Mouse (Mus musculus): ENCODE data around the gene Cdc123. TPM values are rescaled to one million over a fixed set of nuclear protein-coding genes. Genes with fewer than 3 reads are reported as not detected.

The Cdc123 gene
- polyA plus RNA-seq, 1 experiment from 2014 or later: 208 TPM

- Histone ChIP-seq H3K9ac (ENCODE audit: low read depth, low read length) (no peak overlapping the region), H3K27me3 (ENCODE audit: insufficient read depth, low read length) (no peaks in the 10 kb centered on the region), H3K4me3 (replicated peaks; ENCODE audit: low read depth, low read length) (no peak overlapping the region), H3K4me2 (ENCODE audit: low read length) (no peak overlapping the region), H3K27ac (no peak overlapping the region), H3K36me3 (ENCODE audit: insufficient read depth, low read length) (no peaks in the 10 kb centered on the region), H3K4me1 (replicated peaks; ENCODE audit: insufficient read depth, low read length) (no peaks in the 10 kb centered on the region), H3K9me3 (replicated peaks; ENCODE audit: low read length) (no peaks in the 10 kb centered on the region)
- DNase-seq (ENCODE audit: low spot score): no peak
- WGBS: 85% methylated on average over 2 of the region's 2 CpGs
- no peak for ATAC-seq (replicated peaks; ENCODE audit: low FRiP score, low read depth)
- TF ChIP-seq CTCF (IDR thresholded peaks at IDR 0.05; ENCODE audit: low read depth): no peak
Measured at GRCm38 (mm10) chr2:5772464-5772863, 72.5 kb downstream of the Cdc123 start.

- no peaks in the 10 kb centered on the region for H3K36me3 ChIP-seq (ENCODE audit: insufficient read depth, low read length)
- no peaks in the 10 kb centered on the region for H3K27me3 ChIP-seq (ENCODE audit: insufficient read depth, low read length)
- no peak overlapping the region for H3K4me2 ChIP-seq (ENCODE audit: low read length)
- 46% methylated on average over 8 of the region's 8 CpGs for WGBS
- H3K4me3 ChIP-seq (replicated peaks; ENCODE audit: low read depth, low read length): no peak overlapping the region
- no peak overlapping the region for H3K27ac ChIP-seq
- peak; percentile 90 for DNase-seq (ENCODE audit: low spot score)
- no peak for ATAC-seq (replicated peaks; ENCODE audit: low FRiP score, low read depth)
- no peaks in the 10 kb centered on the region for H3K4me1 ChIP-seq (replicated peaks; ENCODE audit: insufficient read depth, low read length)
- no peak overlapping the region for H3K9ac ChIP-seq (ENCODE audit: low read depth, low read length)
- TF ChIP-seq CTCF (IDR thresholded peaks at IDR 0.05; ENCODE audit: low read depth): peak; percentile 77
- H3K9me3 ChIP-seq (replicated peaks; ENCODE audit: low read length): no peaks in the 10 kb centered on the region
Measured at GRCm38 (mm10) chr2:5770708-5771241, 74.2 kb downstream of the Cdc123 start.

GRCm38 (mm10) chr2:5769630-5770029, 75.3 kb downstream of the Cdc123 start:
- TF ChIP-seq CTCF (IDR thresholded peaks at IDR 0.05; ENCODE audit: low read depth): no peak
- Histone ChIP-seq H3K27ac (no peak overlapping the region), H3K4me3 (replicated peaks; ENCODE audit: low read depth, low read length) (no peak overlapping the region), H3K9me3 (replicated peaks; ENCODE audit: low read length) (no peaks in the 10 kb centered on the region), H3K4me2 (ENCODE audit: low read length) (no peak overlapping the region), H3K36me3 (ENCODE audit: insufficient read depth, low read length) (no peaks in the 10 kb centered on the region), H3K27me3 (ENCODE audit: insufficient read depth, low read length) (no peaks in the 10 kb centered on the region), H3K4me1 (replicated peaks; ENCODE audit: insufficient read depth, low read length) (no peaks in the 10 kb centered on the region), H3K9ac (ENCODE audit: low read depth, low read length) (no peak overlapping the region)
- ATAC-seq (replicated peaks; ENCODE audit: low FRiP score, low read depth): no peak
- DNase-seq (ENCODE audit: low spot score): no peak

DNA sequence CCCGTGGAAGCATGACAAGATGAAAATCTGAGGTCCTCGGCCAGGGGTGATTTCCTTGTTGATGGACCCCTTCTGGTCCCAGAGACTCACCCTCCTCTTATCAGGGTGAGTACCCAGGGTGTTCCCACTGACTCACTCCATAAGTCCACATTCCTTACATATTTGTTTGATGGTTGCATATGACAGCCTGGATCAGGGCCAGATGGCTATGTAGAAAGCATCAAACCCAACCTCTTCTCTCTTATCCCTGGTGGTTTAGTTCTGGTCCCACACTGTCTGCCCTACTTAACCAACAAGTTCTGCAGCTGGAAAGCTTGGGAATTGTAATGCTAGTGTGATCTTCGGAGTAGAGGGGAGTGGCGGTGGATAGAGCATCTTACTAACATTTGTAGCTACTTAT, 76.0 kb downstream of the Cdc123 start:
- TF ChIP-seq CTCF (IDR thresholded peaks at IDR 0.05; ENCODE audit: low read depth): no peak
- no peak overlapping the region for H3K27ac ChIP-seq
- no peaks in the 10 kb centered on the region for H3K36me3 ChIP-seq (ENCODE audit: insufficient read depth, low read length)
- H3K4me1 ChIP-seq (replicated peaks; ENCODE audit: insufficient read depth, low read length): no peaks in the 10 kb centered on the region
- WGBS: 93% methylated on average over 4 of the region's 4 CpGs
- ATAC-seq (replicated peaks; ENCODE audit: low FRiP score, low read depth) (no peak), DNase-seq (ENCODE audit: low spot score) (no peak)
- H3K9ac ChIP-seq (ENCODE audit: low read depth, low read length): no peak overlapping the region
- H3K4me3 ChIP-seq (replicated peaks; ENCODE audit: low read depth, low read length): no peak overlapping the region
- H3K9me3 ChIP-seq (replicated peaks; ENCODE audit: low read length): no peaks in the 10 kb centered on the region
- no peak overlapping the region for H3K4me2 ChIP-seq (ENCODE audit: low read length)
- H3K27me3 ChIP-seq (ENCODE audit: insufficient read depth, low read length): no peaks in the 10 kb centered on the region

DNA sequence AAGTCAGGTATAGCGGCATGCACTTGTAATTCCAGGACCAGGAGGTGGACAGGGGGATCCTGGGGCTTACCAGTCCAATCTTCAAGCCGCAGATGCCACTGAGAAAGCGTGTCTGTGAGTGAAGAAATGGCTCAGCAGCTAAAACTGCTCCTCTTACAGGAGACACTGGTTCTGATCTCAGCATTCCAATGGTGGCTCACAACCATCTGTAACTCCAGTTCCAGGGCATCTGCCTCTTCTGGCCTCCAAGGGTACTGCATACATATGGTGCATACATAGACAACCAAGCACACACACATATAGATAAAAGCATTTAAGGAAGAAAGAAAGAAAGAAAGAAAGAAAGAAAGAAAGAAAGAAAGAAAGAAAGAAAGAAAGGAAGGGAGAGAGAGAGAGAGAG, 82.9 kb downstream of the Cdc123 start:
- Histone ChIP-seq H3K4me2 (ENCODE audit: low read length) (no peak overlapping the region), H3K4me1 (replicated peaks; ENCODE audit: insufficient read depth, low read length) (no peaks in the 10 kb centered on the region), H3K9ac (ENCODE audit: low read depth, low read length) (no peak overlapping the region), H3K27ac (no peak overlapping the region), H3K36me3 (ENCODE audit: insufficient read depth, low read length) (no peaks in the 10 kb centered on the region), H3K4me3 (replicated peaks; ENCODE audit: low read depth, low read length) (no peak overlapping the region), H3K9me3 (replicated peaks; ENCODE audit: low read length) (no peaks in the 10 kb centered on the region), H3K27me3 (ENCODE audit: insufficient read depth, low read length) (no peaks in the 10 kb centered on the region)
- TF ChIP-seq CTCF (IDR thresholded peaks at IDR 0.05; ENCODE audit: low read depth): no peak
- 92% methylated on average over 3 of the region's 3 CpGs for WGBS
- ATAC-seq (replicated peaks; ENCODE audit: low FRiP score, low read depth) (no peak), DNase-seq (ENCODE audit: low spot score) (no peak)

GRCm38 (mm10) chr2:5760479-5761008, 84.4 kb downstream of the Cdc123 start:
- no peak for ATAC-seq (replicated peaks; ENCODE audit: low FRiP score, low read depth)
- no peak overlapping the region for H3K4me3 ChIP-seq (replicated peaks; ENCODE audit: low read depth, low read length)
- H3K27ac ChIP-seq: no peak overlapping the region
- DNase-seq (ENCODE audit: low spot score): no peak
- no peak overlapping the region for H3K9ac ChIP-seq (ENCODE audit: low read depth, low read length)
- 94% methylated on average over 8 of the region's 8 CpGs for WGBS
- no peak for TF ChIP-seq CTCF (IDR thresholded peaks at IDR 0.05; ENCODE audit: low read depth)
- H3K27me3 ChIP-seq (ENCODE audit: insufficient read depth, low read length): no peaks in the 10 kb centered on the region
- H3K36me3 ChIP-seq (ENCODE audit: insufficient read depth, low read length): no peaks in the 10 kb centered on the region
- H3K4me2 ChIP-seq (ENCODE audit: low read length): no peak overlapping the region
- H3K4me1 ChIP-seq (replicated peaks; ENCODE audit: insufficient read depth, low read length): no peaks in the 10 kb centered on the region
- no peaks in the 10 kb centered on the region for H3K9me3 ChIP-seq (replicated peaks; ENCODE audit: low read length)

DNA sequence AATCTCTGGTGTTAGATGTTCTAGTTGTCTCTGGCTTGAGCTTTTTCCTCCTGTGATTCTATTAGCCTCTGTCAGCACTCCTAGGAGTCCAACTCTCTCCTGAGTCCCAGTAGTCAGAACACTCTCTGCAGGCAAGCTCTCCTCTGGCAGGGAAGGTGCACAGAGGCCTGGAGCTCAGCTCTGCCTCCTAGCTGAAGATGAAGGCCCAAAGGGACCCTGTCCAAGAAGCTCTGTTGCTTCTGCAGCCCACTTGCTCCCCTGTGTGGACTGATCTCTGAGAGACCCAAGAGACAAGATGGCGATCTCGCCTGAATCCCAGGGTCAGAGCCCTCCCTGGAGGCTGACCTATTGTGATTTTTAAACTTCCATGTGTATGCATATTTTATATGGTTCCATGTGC, 86.4 kb downstream of the Cdc123 start:
- 86% methylated on average over 2 of the region's 2 CpGs for WGBS
- TF ChIP-seq CTCF (IDR thresholded peaks at IDR 0.05; ENCODE audit: low read depth): no peak
- H3K9me3 ChIP-seq (replicated peaks; ENCODE audit: low read length): no peaks in the 10 kb centered on the region
- no peaks in the 10 kb centered on the region for H3K27me3 ChIP-seq (ENCODE audit: insufficient read depth, low read length)
- DNase-seq (ENCODE audit: low spot score) (no peak), ATAC-seq (replicated peaks; ENCODE audit: low FRiP score, low read depth) (no peak)
- H3K27ac ChIP-seq: no peak overlapping the region
- H3K4me3 ChIP-seq (replicated peaks; ENCODE audit: low read depth, low read length): no peak overlapping the region
- no peaks in the 10 kb centered on the region for H3K4me1 ChIP-seq (replicated peaks; ENCODE audit: insufficient read depth, low read length)
- H3K4me2 ChIP-seq (ENCODE audit: low read length): no peak overlapping the region
- H3K9ac ChIP-seq (ENCODE audit: low read depth, low read length): no peak overlapping the region
- H3K36me3 ChIP-seq (ENCODE audit: insufficient read depth, low read length): no peaks in the 10 kb centered on the region

Measured in kidney, postnatal 0 days (tissue).